Mouse (Mus musculus) heart, postnatal 0 days (tissue): ENCODE results near the gene Nfia. TPM values are rescaled to one million over a fixed set of nuclear protein-coding genes. Genes with fewer than 3 reads are reported as not detected.

ENCODE experiments used
- ATAC-seq: fragments of 200-750 bp; cut with Nextera tagmentation; 2 replicates; pipeline ENCODE4 v1.8.0; 2017; ENCODE audit warnings: low read depth, moderate number of reproducible peaks, moderate library complexity; ENCODE audit not compliant: insufficient read depth
- DNase-seq: peaks from one replicate; pipeline ENCODE4 v3.0.0-alpha.2; 2016; ENCODE audit warnings: low spot score
- H3K27ac ChIP-seq: fragments of 300-500 bp; sonication (generic); 2 replicates; pipeline ENCODE4 v1.5.1; 2014; ENCODE audit warnings: low read depth, mild to moderate bottlenecking
- H3K27me3 ChIP-seq: fragments of 300-500 bp; sonication (generic); 2 replicates; pipeline ENCODE4 v1.6.1; 2014; ENCODE audit warnings: low read length, mixed read lengths; ENCODE audit not compliant: control insufficient read depth, insufficient read depth
- H3K36me3 ChIP-seq: fragments of 300-500 bp; sonication (generic); replicated peaks from 2 replicates; pipeline ENCODE4 v1.6.1; 2014; ENCODE audit warnings: low read length, mixed read lengths; ENCODE audit not compliant: control insufficient read depth, insufficient read depth
- H3K4me1 ChIP-seq: fragments of 300-500 bp; sonication (generic); 2 replicates; pipeline ENCODE4 v1.6.1; 2014; ENCODE audit warnings: antibody characterized with exemption; ENCODE audit not compliant: control insufficient read depth, insufficient read depth
- H3K4me2 ChIP-seq: fragments of 300-500 bp; sonication (generic); 2 replicates; pipeline ENCODE4 v1.6.1; 2014; ENCODE audit warnings: low read depth, mild to moderate bottlenecking, low read length, moderate library complexity
- H3K4me3 ChIP-seq: fragments of 300-500 bp; sonication (generic); 2 replicates; pipeline ENCODE4 v1.5.1; 2014; ENCODE audit warnings: low read depth, low read length
- H3K9ac ChIP-seq: fragments of 300-500 bp; sonication (generic); replicated peaks from 2 replicates; pipeline ENCODE4 v1.6.1; 2014; ENCODE audit warnings: low read depth, low read length, mixed read lengths
- H3K9me3 ChIP-seq: fragments of 300-500 bp; sonication (generic); replicated peaks from 2 replicates; pipeline ENCODE4 v1.6.1; 2016; ENCODE audit warnings: low read length; ENCODE audit not compliant: control insufficient read depth
- CTCF ChIP-seq: IDR thresholded peaks from 2 replicates; pipeline ENCODE4 v1.5.1; 2016; ENCODE audit warnings: antibody characterized with exemption, control low read depth, low read depth
- EP300 ChIP-seq: IDR thresholded peaks from 2 replicates; pipeline ENCODE4 v1.6.1; 2016; ENCODE audit warnings: antibody characterized with exemption, low read depth
- WGBS: fragments of 180-500 bp; shearing (Covaris S2); extraction: QIAGEN DNeasy Blood & Tissue Kit; methylation state at CpG from one replicate; pipeline ENCODE4 v1.1.7; 2014; 5-methylcytosine and 5-hydroxymethylcytosine counted together
- polyA plus RNA-seq: library from polyadenylated mRNA; unstranded; fragments of >200 nt; fragmentation: Nextera tagmentation; extraction: Ambion mirVana; gene quantifications from 2 replicates; pipeline ENCODE4 v1.2.1, GENCODE M21; 2015
- total RNA-seq: library from RNA; depleted of rRNA; stranded (reverse); fragments of >200 nt; gene quantifications from 2 replicates; pipeline ENCODE4 v1.2.3, GENCODE M21; 2014; ENCODE audit warnings: low replicate concordance

Nfia gene
- total and polyA plus RNA-seq, 2 experiments from 2014 or later, result 53.8 to 114 TPM

DNA sequence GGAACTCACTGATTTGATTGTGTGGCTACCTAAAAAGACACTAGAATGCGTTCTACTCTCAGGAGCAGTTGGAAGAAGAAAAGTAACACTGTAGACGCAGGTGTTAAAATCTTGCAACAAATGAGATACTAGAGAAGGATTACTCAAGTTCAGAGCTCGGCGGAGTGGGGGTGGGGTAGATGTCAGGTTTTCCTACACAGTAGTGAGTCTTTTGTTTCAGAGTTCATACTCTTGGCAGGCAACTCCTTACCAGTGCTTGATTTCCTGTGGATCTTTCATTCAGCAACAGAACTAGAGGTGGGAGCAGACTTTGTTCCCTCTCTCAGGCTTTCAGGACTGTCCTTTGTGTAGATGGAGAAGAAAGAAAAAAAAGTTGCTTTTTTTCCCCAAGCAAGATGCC, 51.9 kb downstream of the Nfia start:
- ATAC-seq, result no peak
- Histone ChIP-seq H3K36me3 (no peaks in the 10 kb centered on the region), H3K27ac (peak overlapping the region; percentile 85)

DNA sequence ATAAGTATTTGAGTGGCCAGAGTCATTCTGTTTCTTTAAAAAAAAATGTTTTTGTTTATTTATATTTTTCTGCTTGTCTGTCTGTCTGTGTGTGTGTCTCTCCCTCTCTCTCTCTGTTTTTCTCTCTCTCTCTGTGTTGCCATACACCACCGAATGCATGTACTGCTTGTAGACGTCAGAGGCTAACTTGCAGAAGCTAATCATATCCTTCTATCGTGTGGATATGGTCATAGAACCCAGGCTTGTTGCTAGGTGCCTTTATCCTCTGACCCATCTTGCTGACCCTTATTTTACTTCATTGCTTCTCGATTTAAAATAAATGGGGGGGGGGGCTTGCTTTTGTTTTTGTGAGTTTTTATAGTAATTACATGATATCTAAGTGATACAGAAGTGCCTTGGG, 52.9 kb downstream of the Nfia start:
- TF ChIP-seq EP300 (no peak), CTCF (no peak)
- H3K9ac ChIP-seq, result no peak overlapping the region

More for the DNA sequence above, 51.9 kb downstream of the Nfia start:
- no peak for DNase-seq
- H3K4me2 ChIP-seq, result no peak overlapping the region
- 37% methylated on average over 4 of the region's 4 CpGs for WGBS
- H3K27me3 ChIP-seq, result no peaks in the 10 kb centered on the region
- H3K9me3 ChIP-seq, result no peaks in the 10 kb centered on the region
- TF ChIP-seq EP300, result no peak
- H3K4me1 ChIP-seq, result peaks cover 65% of the 10 kb centered on the region
- no peak overlapping the region for H3K9ac ChIP-seq
- no peak overlapping the region for H3K4me3 ChIP-seq

DNA sequence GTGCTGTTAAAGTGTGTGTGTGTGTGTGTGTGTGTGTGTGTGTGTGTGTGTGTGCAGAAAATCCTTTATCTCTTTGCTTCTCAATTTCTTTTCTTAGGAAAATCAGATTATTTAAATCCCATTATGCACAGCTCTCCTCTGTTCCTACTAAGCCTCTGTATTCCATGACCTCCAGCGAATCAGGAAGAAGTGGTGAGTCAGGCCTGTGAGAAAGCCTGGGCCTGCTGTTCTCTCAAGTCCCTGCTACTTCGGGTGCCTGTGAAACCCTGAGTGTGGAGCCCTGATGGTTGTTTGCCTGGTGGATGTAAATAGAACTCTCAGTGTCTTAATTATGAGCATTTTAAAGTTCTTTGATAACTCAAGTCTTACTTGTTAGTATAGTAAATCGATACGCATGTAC, 53.3 kb downstream of the Nfia start:
- Histone ChIP-seq H3K27ac (peak overlapping the region; percentile 85), H3K4me2 (no peak overlapping the region), H3K36me3 (no peaks in the 10 kb centered on the region), H3K27me3 (no peaks in the 10 kb centered on the region), H3K4me3 (no peak overlapping the region), H3K9ac (no peak overlapping the region), H3K9me3 (no peaks in the 10 kb centered on the region), H3K4me1 (peaks cover 70% of the 10 kb centered on the region)
- no peak for ATAC-seq
- TF ChIP-seq EP300 (no peak), CTCF (no peak)
- no peak for DNase-seq
- WGBS, result 54% methylated on average over 4 of the region's 4 CpGs

More for the DNA sequence above, 52.9 kb downstream of the Nfia start:
- Histone ChIP-seq H3K4me3 (no peak overlapping the region), H3K4me2 (no peak overlapping the region), H3K9me3 (no peaks in the 10 kb centered on the region), H3K4me1 (peaks cover 70% of the 10 kb centered on the region), H3K36me3 (no peaks in the 10 kb centered on the region), H3K27me3 (no peaks in the 10 kb centered on the region), H3K27ac (peak overlapping the region; percentile 85)
- ATAC-seq (no peak), DNase-seq (no peak)
- 43% methylated on average over 4 of the region's 4 CpGs for WGBS

DNA sequence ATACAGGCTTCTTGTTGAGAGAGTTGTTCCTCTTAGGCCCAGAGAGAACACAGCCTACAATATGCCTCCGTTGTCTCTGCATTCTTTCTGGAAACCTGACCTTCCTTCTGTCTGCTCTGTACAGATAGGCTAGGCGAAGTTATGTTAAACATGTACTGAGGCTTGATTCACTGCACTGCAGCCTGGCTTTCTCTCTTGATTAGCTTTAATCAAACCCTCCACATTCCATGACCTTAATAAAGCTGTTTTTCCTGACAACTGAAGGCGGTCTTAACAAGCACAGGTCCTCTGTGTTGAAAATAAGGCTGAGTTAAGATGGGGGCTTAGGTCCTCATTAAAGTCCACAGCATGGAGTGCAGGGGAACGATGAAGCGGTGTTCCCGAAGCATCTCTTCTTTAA, 54.6 kb downstream of the Nfia start:
- Histone ChIP-seq H3K9me3 (no peaks in the 10 kb centered on the region), H3K27me3 (no peaks in the 10 kb centered on the region), H3K27ac (peak overlapping the region; percentile 85), H3K4me3 (no peak overlapping the region), H3K36me3 (no peaks in the 10 kb centered on the region), H3K4me2 (no peak overlapping the region; the same call in 1 of the 2 replicates), H3K4me1 (peaks cover 77% of the 10 kb centered on the region), H3K9ac (0 out of 2 replicates have a peak overlapping the region, but pooled peaks have one; percentile 26)
- TF ChIP-seq CTCF (no peak), EP300 (0 out of 2 replicates have a peak, but pooled peaks have one; percentile 41)
- 40% methylated on average over 6 of the region's 6 CpGs for WGBS
- DNase-seq (peak; percentile 71), ATAC-seq (peak; percentile 81)

DNA sequence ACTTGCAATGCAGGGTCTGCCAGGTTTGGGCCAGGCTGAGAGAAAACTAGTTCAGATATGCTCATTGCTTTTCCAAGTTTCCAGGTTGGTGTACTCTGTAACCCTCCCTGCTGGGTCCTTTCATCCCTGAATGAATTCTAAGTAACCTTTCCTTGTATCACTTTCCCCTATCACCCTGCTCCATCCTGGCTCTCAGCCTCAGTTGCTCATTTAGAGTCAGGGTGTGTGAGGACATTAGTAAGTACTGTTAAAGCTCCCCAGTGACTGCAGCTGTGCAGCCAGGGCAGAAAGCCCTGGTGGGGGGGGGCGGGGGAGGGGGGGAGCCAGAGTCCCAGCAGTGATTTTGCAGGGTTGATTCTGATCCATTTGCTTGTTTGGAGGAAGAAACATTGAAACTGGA, 56.0 kb downstream of the Nfia start:
- TF ChIP-seq EP300 (no peak), CTCF (no peak)
- no peak overlapping the region for H3K4me3 ChIP-seq
- no peaks in the 10 kb centered on the region for H3K9me3 ChIP-seq
- DNase-seq, result no peak
- no peak overlapping the region for H3K4me2 ChIP-seq
- H3K36me3 ChIP-seq, result no peaks in the 10 kb centered on the region
- ATAC-seq, result no peak
- no peak overlapping the region for H3K9ac ChIP-seq
- H3K4me1 ChIP-seq, result peaks cover 71% of the 10 kb centered on the region
- H3K27ac ChIP-seq, result peak overlapping the region; percentile 85
- 43% methylated on average over 1 of the region's 1 CpGs for WGBS
- H3K27me3 ChIP-seq, result no peaks in the 10 kb centered on the region
